Mouse (Mus musculus): ENCODE measurements around the gene 5430419D17Rik.

Gene 5430419D17Rik

GRCm38 (mm10) chr7:131314493-131314892 lies 140.3 kb downstream of the 5430419D17Rik start:
- in situ Hi-C loops (cut with MboI, MseI): loop anchor here (25.0 kb wide), 1 partner anchor 573 kb away; no protein-coding TSS in a partner anchor

- in situ Hi-C loops (cut with MboI, MseI): loop anchor here (25.0 kb wide), 1 partner anchor 570 kb away; no protein-coding TSS in a partner anchor
These were observed 143.4 kb downstream of the 5430419D17Rik start for GRCm38 (mm10) chr7:131317587-131317986.

- in situ Hi-C loops (cut with MboI, MseI): loop anchor here (25.0 kb wide), 1 partner anchor 569 kb away; no protein-coding TSS in a partner anchor
These were observed 144.1 kb downstream of the 5430419D17Rik start for GRCm38 (mm10) chr7:131318340-131318739.

DNA sequence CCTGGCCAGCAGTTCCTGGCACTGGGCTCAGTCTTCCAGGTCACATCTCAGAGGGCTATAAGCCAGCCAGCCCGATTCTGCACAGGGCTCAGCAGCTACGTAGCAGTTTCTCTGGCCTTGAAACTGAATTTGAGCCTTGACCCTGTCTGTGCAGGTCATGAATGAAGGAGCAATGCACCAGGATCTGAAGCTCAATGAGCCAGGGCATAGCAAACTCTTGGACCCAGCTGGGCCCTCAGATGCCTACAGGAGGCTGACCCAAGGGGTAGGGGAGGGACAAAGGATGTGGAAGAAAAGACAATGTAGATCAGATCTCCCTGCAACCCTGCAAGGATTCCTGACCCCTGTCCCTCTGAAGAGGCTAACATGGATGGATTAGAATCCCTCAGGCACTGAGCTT lies 148.0 kb downstream of the 5430419D17Rik start, which contains the start of gene Cuzd1:
TSS of gene Cuzd1 (minus strand) at position 101 of the 400 bp plus-strand sequence.
- in situ Hi-C loops (cut with MboI, MseI): loop anchor here (10.0 to 25.0 kb wide), 2 partner anchors 565 to 1563 kb away; no protein-coding TSS in a partner anchor

GRCm38 (mm10) chr7:131327054-131327453 lies 152.9 kb downstream of the 5430419D17Rik start:
- in situ Hi-C loops (cut with MboI, MseI): loop anchor here (10.0 kb wide), 1 partner anchor 1558 kb away; no protein-coding TSS in a partner anchor

DNA sequence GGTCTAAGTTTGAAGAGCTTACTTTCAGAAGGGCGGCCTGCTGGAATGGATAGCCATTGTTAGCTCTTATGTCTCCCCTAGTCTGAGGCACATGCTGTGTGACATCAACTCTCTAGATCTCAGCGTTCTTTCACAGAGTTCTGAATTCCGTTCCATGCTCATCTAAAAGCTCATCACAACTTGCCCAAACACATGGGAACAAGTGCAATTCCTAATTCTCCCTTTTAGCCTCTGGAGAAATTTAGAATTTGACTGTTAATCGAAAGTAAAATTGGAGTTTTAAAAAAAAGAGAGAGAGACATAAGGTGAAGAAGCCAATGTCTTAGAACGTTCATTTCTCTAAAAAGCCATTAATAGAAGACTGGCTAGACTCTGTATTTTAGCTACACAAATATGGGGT lies 155.2 kb downstream of the 5430419D17Rik start, which contains the start of gene Fam24b:
TSS of gene Fam24b (minus strand) at position 101 of the 400 bp plus-strand sequence.
- in situ Hi-C loops (cut with MboI, MseI): loop anchor here (10.0 kb wide), 1 partner anchor 1555 kb away; no protein-coding TSS in a partner anchor

DNA sequence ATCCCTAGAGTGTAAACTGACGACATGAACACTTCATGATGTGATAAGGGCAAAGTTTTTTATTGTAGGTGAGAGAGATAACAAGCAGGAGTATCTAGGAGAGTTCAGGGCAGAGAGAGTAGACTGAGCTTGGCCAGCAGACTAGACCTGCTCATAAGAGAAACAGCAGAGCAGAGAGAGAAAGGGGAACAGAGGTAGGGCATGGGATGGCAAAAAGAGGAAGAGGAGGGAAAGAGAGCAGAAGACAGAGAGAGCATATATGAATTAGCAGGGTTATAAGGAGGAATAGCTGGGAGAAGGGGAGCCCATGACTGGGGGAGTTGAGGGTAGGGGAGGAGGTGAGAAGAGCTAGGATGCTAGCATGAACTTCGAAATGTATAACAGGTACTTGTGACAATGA lies 157.5 kb downstream of the 5430419D17Rik start:
- in situ Hi-C loops (cut with MboI, MseI): no loop called here

DNA sequence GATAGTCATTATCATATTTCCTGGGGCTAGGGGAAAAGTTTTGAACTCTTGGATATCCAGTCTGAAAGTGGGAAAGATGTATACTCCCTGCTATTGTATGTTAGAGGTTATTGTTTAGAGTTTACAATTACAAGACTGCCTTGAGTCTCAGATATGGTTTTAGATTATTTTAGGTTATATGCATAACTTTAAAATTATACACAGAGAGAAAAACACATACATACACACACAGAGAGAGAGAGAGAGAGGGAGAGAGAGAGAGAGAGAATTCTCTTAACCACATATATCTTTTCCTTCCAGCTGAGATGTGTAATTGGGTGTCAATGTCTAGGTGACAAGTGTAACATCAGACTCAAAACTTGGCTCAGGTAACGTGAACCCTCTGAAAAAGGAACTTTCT lies 159.4 kb downstream of the 5430419D17Rik start, which contains the start of gene Fam24a:
TSS of gene Fam24a (plus strand) at position 301 of the 400 bp plus-strand sequence.
- in situ Hi-C loops (cut with MboI, MseI): no loop called here

GRCm38 (mm10) chr7:131337502-131338068 lies 163.4 kb downstream of the 5430419D17Rik start:
- in situ Hi-C loops (cut with MboI, MseI): no loop called here

DNA sequence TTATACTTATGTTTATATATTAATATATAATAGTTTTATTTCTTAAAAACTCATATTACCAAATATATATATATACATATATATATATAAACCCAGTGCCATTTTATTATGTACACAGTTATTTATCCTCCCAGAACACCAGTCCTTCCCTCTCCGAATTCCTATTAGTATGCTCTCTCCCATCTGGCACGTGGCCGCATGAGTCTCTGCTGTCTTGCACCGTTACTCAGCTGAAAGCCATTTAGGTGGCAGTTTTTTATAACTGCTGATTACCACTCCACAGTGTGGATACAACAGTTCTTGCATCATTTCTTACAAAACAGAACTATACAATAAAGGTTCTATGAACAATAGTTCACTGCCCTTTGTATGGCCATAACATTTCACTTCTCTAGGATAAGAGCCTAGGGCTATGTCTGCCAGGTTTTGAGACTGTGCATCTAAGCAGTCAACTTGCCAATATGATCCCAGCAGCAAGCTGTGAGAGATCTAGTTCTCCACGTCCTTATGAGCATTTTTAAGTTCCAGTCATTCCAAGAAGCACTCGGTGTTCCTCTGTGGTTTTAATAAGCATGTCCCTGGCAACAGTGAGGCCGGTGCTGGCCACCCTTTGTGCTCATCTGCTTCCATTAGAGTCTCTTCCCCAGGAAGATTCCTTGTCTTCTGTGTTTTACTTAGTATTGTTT lies 171.8 kb downstream of the 5430419D17Rik start:
- in situ Hi-C loops (cut with MboI, MseI): no loop called here

All from regulatory T cell (primary cell).